Mouse (Mus musculus) cerebellum, postnatal 4 days (tissue): ENCODE results near the gene Erg28.

ENCODE experiments used
- DNase-seq, 2 experiments: peaks; one replicate each; pipeline ENCODE4 v3.0.0; 2022; ENCODE audit warnings: low spot score in 2 of 2, mixed read lengths in 1 of 2

Gene Erg28

DNA sequence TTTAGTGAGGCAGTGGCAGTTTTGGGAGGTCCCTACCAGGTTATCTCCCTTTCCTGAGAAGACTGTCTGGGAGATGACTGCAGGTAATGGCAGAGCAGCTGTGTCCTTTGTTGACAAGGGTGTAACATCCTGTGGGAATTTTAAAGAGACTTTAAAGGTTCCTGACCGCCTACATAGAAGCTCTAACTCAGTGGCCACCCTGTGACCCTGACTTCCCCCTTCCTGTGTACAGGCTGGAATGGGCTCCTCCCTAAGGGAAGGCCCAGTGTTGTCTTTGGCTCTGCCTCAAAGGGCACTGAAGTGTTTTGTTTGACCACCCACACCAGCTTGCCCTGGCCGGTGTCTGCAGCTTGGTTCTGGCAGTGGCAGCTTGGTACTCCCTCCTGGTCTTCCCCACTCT lies 10.8 kb downstream of the Erg28 start:
- no peak for DNase-seq

DNA sequence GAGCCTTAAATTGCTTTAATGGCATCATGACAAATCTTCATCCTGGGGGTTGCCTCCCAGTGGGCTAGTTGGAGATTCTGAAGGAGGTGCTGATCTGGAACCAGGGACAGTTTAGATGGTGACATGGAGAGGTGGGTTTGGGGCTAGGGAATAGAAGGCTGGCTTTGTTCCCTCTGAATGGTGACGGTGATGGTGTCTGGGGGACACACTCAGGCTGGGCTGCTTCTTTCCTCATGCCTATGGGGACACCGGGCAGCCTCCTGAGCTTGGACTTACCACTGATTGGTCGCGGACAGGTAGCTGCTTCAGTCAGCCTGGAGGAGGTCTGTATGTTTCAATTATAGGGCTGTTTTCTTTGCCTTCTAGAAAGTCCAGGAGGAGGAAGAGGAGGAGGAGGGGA lies 12.7 kb downstream of the Erg28 start:
- no peak for DNase-seq

DNA sequence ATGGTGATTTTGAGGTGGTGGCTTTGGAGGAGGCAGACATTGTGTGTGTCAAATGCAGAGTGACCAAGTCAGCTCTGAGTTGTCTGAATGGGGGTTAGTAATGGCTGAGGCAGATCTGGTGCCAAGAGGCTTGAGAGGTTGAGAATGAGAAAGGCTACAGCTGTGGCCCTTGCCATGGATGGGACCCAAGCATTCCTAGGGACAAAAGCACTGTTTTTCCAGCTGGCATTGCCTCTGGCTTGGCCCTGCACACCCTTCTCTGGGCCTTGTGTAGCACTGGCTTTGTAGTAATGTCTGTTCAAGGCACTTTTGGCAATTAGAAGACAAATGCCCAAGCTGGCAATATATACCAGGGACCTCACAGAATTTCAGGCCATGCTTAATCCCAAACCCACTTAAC lies 13.4 kb downstream of the Erg28 start:
- no peak for DNase-seq

DNA sequence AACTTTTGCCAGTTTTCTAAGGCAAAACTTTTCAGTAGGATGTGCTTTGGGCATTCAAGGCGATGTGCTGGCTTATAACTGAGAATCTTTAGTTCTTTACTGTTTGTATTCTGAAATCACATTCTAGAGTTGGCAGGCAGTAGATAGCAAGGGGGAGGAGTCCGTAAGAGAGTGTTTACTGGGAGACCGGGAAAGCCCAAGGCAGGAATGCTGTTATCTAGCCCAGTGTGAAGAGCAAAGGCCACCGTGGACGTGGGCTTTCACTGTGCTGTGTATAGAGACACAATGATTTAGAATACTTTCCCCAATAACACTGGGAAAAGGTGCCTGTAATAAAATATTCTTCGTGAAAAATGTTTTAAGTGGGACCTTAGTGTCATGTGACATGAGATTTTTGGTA lies 14.6 kb downstream of the Erg28 start:
- DNase-seq, result no peak

DNA sequence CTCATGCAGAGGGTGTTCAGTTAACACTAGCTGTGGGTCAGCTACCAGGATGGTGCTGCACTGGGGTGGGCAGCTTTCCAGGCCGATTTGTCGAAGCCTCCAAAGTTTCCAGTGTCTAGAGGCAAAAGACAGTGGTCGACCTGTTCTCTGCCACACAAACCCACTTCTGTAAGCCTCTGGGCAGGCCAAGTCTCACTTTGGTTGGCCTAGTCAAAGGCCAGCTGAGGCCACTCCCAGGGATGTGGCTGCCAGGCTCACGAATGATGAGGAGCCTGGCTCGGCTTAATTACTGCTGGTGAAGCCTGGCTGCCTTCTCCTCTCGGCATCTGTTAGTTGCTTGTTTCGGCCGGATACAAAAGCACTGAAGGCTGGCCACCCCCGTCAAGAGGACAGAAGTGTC lies 24.3 kb downstream of the Erg28 start:
- DNase-seq, result peak in 1 of 2 experiments; percentile 25

DNA sequence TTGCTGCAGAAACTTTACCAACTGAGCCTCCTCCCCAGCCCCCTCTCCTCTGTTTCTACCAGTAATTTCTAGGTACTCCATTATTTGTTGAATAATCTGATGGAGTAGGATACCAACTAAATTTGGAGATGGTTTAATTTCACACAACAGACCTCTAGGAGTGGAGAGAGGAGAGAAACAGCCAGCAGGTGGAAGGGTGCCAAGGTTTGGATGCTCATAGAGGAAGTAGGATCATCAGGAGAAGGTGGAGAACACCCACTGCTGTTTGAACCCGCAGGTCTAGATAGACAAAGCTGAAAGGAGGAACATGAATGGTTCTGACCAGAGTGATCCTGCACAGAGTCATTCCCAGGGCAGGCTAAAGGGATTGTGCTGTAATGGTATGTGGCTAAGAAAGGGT lies 28.8 kb downstream of the Erg28 start:
- DNase-seq, result no peak

DNA sequence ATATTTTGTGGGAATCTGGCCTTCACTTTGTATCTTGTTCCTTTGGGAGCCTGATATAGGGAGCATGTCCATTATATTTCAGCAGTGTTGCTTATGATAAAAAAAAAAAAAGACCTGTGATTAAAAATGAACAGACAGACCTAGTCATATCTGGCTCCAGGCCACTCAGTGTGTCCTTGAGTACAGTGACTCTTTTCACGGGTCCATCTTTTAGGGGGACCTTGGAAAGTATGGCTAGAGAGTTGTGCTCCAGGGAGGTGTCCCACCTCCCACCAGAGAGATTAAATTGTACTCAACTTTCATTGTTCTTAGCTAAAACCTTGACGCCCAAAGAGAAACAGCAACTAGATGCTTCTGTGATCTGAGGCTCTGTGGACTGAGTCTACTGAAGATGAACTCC lies 30.3 kb downstream of the Erg28 start:
- DNase-seq, result no peak

DNA sequence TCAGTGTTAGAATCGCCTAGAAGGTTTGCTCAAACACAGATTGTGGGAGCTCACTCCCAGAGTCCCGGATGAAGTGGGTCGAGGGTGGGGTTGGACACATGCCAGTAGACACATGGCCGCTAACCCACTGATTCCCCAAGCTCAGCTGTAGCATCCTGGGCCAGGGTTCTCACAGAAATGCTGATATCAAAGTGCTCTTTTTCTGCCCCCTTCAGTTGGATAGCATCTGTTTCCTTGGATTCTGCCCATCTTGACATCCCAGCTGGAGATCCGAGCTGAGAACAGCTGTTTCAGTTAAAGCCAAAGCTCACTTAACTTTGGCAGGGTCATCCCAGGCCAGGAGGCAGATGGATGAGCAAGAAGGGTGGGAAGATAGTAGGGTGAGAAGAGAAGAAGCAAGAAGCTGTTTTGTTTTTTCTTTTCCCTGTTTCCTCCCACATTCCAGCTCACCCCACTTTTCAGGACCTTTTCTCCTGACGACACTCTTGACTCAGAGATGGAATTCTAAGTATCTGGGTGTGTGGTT lies 31.5 kb downstream of the Erg28 start:
- peak in 1 of 2 experiments; percentile 57 for DNase-seq

DNA sequence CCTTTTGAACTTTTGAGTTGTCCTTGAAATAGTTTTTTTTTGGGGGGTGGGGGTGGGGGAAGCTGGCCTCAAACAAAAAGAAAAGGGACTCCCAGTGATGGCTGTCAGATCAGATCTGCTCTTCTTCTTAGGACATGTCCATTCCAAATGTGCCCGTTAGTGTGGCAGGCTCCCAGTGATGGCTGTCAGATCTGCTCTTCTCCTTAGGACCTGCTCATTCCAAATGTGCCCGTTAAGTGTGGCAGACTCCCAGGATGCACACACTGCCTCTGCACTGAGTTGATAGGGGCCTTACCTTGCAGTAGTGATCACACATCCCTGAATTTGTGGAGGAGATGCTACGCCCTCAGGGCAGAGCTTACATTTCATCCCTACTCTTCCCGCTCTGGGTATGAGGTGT lies 32.2 kb downstream of the Erg28 start:
- DNase-seq, result no peak

DNA sequence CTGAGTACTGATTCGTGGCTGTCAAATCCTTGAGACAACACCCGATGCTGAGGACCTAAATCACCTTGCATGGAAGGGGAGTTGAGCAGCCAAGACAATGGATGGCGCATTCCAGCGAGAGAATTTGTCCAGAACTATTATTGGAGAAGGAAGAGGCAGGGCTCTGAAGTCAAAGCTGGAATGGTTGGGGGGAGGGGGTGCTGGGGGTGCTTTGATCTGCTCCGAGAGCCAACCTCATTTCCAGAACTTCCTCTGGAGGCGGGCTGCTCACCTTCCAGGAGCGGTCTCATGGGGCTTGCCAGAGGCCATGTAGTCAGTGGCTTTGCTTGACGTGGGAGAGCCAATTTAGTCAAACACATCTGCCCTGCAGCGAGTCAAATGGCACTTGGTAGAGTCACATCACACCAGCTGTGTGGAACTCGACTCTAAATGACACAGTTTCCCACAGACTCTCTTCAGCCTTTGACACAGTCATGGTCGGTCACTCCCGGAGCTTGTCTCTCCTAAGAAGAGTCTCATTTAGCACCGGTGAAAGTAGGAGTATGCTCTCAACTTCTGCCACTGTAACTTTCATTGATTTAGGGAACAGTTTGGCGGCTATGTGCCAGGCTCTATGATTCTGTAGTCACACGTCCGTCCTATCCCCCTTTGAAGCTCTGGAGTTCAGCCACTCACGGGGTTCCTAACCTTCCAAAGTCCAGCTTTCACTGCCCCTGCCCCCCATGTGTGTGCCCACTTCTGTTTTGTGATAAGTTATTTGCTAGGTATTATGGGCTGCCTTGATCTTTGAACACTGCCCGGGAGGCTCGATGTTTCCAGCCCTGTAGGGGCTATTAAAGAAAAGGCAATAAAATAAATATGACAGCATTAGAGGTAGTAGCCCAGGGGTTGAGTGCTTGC lies 39.2 kb downstream of the Erg28 start:
- no peak for DNase-seq

DNA sequence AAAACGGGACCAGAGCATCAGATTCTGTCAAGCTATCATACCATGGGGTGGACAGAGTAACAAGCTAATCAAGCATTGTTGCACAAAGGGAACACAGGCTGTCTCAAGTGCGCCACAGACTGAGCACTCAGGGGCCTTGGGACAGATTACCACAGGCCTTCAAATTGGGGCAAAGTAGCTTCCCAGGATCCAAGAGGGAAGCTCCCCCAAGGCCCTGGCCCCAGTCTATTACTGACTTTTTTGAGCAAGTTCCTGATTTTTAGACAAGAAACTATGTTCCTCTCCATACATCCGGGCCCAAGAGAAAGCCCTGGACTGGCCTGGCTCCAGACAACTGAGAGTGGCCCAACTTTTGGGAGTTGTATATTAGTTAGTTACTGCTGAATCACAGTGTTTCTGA lies 42.7 kb downstream of the Erg28 start:
- no peak for DNase-seq

DNA sequence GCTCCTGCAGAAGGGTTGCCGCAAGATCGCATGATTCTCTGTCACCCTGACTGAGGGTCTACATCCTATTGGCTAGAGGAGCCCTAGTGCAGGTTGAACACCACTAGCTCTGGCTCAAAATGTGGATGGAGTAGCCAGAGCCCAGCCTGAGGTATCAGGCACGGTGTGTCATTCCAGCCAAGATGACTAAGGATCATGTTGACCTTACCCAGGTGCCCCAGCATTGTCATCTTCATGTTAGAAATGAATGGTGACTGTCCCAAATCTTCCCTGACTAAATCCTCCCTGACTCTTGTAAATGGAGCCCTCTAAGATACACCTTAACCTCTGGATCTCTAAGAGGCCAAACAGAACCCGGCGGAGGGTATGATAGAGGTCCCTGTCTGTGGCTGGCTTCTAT lies 44.6 kb downstream of the Erg28 start:
- DNase-seq, result no peak

DNA sequence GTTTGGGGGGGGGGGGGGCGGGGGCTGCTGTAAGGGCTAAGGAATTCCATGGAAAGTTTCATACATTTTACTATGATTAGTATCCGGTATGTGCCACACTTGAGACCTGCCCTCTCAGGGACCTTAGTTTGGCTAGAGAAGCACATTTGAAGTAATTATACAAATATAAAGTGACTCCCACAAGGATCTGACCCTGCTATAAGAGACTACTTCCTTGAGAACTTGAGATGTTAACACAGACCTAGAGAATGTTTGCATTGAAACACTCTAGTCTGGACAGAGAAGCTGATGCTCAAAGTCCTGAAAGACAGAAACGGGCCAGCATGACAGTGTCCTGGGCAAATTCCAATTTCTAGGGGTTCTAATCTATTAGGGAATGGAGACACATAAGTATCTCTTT lies 45.4 kb downstream of the Erg28 start:
- DNase-seq, result no peak

DNA sequence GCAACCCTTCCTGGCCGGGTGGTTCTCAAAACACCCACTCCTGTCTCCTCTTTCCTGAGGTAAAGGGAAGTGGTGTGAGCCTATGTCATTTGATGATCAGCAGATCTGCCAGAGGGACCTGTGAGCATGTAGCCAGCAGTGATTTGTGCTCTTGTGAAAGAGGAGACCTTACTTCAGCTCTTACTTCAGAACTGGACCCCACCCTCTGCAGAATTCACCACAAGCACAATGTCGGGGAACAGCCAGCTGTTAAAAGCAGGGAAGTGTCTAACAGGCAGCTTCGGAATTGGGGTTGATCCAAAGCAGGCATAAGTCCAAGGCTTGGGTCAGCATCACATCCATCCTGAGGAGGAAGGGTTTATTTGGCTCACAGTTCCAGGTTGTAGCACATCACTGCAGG lies 53.0 kb downstream of the Erg28 start:
- no peak for DNase-seq

DNA sequence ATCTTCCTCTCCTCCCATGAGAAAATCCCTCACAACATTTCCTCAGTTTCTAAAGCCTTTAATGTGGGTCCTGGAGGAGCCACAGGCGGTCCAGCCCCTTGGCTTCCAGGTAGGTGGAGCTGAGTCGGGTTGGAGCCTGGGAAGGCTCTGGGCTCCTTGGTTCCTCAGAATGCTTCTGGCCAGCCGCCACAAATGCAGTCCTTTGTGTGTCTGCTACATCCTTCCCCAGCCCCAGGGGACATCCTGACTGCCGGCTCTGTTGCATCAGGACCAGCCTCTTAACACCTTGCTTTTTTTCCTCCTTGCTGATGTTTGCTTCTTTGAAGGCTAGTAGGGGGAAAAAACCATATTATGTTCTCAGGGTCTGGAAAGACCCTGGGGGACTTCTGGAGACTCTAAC lies 56.6 kb downstream of the Erg28 start:
- DNase-seq, result no peak

DNA sequence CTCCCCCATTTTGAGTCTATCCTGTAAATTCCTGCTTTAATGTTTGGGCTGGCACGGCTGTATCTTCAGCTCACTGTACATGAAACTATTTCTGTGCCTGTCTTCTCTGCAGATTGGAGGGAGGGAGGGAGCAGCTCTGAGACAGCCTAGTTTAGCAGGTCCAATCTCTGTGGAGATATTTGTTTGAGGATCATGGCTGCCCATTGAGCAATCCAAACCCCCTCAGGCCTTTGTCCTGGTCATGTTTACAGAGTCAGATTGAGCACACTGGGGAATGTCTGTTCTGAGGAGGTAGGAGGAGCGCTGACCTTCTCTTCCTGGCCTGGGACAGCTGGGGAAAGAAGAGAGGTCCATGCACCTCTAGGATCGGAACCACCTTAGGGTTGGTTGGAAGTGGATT lies 58.1 kb downstream of the Erg28 start:
- DNase-seq, result no peak
